Mouse (Mus musculus) right cerebral cortex, postnatal 4 days (tissue): ENCODE measurements around the gene Gucy2e.

Experiments
- DNase-seq: peaks from one replicate; pipeline ENCODE4 v3.0.0-alpha.2; 2022

Gucy2e gene

DNA sequence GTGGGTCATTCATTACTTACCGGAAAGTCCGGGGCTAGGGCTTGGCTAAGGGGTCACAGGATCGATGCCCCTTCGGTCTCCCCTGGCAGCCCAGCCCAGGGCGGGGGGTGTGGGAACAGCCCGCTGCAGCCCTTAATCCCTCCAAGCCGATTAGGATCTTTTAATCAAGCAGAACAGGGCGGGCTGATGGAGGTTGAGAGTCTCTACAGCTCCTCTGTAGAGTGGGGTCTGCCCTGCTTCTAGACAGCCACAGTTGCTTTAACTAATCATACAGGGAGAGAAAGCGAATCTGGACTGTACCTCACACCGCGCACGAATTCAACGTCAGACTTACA, at the start of gene Gucy2e:
Gene Gucy2e (minus strand): TSS at position 111 of the 335 bp plus-strand sequence.
- DNase-seq = no peak

DNA sequence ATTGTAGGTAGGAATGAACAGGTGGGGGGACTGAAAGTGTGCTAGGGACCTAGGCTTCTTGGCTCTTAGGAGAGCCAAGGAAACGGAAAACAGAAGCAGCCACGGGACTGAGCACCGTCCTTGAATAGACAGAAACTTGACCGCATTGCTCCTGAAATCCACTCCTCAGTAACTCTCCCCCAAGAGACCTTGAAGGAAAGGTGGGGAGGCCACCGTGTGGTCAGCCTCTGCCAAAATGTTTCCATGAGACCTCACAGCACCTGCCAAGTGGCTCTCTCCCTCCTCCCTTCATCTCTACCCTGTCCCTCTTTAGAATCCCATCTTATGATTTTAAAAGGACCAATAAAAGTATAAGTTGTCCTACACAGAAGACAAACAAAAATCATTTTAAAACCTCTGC, 40.4 kb upstream of the Gucy2e start:
- no peak for DNase-seq

DNA sequence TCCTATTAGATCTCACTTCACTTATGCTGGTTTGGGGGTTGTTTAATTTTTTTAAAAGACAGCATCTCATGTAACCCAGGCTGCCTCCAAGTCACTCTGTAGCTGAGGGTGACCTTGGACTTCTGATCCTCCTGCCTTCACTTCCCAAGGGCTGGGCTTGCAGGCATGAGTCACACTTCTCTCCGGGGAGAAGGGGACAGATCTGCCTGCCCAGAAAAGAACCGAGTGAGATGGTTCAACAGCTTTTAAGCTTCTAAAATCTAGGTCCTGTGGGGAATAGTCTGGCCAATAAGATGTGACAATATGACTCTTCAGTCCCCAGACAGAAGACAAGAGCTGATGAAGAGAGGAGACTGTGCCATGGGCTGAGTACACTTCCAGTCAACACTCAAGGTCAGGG, 39.2 kb upstream of the Gucy2e start:
- DNase-seq = no peak

DNA sequence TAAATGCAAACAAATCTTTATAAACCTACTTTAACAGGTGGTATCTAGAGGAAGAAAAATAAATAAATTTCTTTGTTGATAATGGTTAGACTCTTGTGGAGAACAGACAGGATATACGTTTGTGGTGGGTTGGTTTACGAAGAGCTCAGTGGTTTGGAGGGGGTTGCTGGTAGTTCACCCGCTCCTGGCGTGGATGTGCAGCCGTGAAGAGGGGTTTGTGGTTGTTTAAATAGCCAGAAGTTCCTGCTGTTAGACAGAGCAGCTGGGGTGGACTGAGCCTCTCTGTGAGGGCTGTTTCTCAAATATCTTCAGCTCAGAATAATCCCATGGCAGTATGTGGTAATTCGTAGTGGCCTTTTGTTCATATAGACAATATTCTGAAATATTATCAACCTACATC, 38.8 kb upstream of the Gucy2e start:
- no peak for DNase-seq

DNA sequence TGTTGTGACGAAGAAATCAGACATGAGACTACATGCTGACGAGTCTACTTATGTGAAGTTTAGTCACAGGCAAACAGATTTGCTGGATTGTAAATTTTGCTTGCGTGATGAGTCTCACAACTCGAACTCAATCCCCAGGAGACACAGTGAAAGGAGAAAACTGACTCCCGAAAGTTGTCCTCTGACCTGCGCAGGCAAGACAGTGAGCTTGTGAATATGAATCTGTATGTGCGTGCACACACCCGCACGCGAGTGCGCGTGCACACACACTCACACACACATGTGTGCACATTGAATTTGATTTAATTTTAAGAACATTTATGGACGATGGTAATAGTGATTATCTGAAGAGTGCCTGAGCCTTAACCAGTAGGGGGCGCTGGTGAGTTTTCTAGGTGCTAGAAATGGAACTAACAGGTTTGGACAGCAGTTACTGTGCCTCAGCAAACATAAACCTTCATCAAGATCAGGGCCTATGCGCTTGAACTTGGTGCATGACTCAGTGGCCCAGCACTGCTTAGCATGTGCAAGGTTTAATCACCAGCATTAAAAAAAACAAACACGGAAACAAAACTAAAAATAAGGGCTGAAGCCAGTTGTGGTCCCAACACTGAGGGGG, 35.4 kb upstream of the Gucy2e start:
- DNase-seq = peak; percentile 91

DNA sequence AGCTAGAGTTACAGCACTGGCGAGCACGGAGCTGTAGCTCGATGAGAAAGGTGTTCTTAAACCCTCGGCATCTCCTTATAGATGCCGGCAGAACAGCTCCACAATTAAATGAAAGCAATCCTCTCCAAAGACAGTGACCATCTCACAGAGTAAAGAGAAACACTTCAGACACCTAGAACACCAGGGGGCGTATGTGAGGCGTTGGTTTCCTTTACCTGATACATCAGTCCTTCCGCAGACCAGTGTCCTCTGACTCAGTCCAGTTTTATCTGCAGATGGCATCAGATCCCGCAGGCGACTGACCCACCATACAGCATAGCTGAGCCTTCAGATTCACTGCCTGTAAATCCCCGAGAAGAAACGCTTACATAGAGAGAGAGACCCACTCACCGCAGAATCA, 32.7 kb upstream of the Gucy2e start:
- DNase-seq = peak; percentile 80

DNA sequence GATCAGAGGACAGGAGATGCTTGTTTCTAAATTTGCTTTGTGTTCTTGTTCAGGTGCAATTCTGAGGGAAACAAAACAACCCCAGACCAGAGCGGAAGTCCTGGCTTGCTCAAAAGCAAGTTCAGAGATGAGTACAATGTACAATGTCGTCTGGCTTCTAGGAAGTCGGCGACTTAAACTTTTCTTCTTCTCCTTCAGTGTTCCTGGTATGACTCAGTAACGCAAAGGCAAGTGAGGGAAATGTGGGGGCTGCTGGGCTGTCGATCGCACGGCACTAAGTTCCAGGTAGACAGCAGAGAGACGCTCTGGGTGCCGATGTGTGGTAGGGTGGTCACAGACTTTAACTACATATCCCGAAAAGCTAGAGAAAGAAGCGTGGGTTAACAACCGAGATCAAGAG, 31.3 kb upstream of the Gucy2e start:
- DNase-seq = no peak

DNA sequence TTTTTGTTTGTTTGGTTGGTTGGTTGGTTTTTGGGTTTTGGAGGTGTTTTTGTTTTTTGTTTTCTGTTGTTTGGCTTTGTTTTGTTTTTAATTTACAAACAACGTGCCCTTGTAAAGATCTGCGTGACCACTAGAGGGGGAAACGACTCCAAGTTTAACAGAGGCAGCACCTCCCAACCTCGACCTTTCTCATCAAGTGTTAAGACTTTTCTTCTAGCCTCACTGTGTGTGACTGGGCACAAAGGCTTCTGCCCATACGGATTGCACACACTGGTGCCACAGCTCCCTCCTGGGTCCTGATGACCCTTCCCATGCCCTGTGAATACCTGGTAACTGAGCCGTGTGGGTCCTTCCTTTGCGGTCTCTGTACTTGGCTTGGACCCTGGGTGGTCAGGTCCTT, 30.5 kb upstream of the Gucy2e start:
- DNase-seq = no peak

DNA sequence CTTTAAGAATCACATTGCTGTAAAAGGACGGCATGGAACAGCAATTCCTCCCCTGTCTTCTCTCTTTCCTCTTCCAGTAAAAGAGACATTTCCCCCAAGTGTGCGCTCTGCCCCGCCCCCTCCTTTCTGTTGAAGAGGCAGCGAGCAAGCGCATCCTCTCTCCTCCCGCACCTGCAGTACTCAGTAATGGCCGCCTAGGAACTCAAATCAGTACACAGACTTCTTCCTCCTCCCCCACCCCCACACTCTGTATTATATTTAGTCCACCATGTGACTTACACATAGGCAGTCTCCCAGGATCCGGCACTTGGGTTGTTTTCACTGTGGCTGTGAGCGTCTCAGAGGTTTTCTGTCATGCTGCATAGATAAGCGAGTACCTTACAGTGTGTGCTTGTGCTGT, 29.4 kb upstream of the Gucy2e start:
- DNase-seq = peak; percentile 86

DNA sequence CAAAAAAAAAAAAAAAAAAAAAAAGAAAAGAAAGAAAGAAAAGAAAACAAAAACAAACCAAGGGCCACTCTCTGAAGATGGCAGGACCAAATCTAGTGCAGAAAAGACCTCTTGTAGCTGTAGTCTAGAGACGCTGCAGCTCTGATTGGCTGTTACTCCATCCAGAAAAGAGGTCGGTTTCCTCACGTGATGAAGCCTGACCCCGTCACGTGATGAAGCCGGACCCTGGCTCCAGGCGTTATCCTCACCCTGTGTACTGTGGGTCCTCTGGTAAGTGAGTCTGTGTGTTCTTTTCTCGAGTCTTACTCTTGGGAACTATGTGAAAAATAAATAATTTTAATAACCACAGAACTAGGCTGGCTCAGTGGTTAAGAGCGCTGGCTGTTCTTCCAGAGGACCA, 28.6 kb upstream of the Gucy2e start:
- DNase-seq = no peak

DNA sequence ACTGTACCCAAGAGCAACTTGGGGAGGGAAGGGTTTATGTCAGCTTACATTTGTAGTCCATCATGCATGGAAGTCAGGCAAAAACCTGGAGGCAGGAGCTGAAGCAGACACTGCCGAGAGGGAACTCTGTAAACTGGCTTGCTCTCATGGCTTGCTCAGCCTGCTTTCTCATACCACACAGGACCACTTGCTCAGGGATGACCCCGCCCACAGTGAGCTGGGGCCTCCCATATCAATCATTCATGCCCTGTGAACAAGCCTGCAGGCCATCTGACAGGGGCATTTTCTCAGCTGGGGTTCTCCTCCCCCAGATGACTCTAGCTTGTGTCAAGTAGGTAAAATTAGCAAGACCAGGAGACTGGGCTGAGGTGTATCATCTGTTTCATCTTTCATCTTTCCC, 27.4 kb upstream of the Gucy2e start:
- DNase-seq = no peak

DNA sequence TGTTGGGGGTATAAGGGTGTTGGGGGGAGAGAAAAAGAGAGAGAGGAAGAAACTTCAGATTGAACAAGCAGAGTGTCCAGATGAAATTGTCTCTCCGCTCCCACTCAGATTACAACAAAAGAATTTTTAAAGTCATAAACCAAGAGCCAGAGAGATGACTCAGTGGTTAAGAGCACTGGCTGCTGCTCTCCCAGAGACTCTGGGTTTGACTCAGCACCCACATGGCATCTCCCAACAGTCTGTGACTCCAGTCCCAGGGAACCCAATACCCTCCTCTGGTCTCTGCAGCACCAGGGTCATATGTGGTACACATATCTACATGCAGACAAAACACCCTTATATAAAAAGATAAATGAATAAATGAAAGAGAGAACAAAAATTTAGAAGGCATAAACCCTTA, 23.3 kb upstream of the Gucy2e start:
- no peak for DNase-seq

DNA sequence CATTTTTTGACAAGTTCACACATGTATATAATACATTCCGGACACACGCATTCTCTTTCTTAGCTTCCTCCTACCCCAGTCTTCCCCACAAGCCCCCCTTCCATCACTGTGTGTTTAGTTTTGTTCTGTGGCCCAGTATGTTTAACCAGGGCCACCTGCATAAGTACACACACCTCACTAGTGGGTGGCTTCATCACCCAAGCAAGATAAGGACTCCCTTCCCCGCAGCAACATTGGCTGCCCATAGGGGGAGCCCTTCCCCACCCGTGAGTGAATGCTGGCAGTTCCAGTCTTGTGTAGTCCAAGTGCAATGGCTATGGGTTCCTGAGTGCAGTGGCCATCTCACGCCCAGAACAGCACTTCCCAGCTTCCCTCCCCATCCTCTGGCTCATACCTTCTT, 21.5 kb upstream of the Gucy2e start:
- DNase-seq = peak; percentile 51

DNA sequence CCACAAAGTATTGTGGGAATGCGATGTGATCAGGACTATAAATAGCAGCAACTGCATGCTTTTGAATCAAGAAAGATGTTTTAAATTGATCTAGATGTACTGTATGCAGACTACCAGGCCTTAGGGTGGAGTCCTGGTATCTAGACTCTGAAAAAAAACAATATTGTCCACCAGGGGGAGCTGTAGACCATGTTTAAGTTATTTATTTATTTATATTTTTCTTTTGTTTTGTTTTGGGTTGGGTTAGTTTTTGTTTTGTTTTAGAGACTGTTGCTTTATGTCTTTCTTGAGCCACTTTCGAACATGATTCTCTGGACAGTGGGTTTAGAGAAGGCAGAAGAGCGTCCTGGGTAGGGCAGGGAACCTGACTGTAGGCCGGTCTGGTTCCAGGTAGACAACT, 21.0 kb upstream of the Gucy2e start:
- no peak for DNase-seq

DNA sequence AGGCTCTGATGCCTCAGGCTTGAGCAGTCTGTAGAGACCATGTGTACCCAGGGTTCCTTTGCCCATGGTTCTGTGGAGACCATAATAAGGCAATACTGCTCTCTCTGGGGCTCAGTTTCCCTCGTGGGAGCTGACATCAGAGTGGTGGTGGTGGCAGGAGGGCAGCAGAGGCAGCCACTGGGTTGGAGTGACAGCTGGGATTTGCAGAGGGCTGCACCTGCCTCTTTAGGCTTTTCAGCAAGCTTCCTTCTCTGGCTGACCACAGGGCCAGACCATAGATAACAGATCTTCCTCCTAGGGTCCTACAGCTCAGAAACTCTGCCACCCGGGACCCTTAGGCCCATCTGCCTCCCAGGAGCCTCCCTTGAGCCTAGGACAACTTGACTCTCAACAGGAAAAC, 20.2 kb upstream of the Gucy2e start:
- no peak for DNase-seq

DNA sequence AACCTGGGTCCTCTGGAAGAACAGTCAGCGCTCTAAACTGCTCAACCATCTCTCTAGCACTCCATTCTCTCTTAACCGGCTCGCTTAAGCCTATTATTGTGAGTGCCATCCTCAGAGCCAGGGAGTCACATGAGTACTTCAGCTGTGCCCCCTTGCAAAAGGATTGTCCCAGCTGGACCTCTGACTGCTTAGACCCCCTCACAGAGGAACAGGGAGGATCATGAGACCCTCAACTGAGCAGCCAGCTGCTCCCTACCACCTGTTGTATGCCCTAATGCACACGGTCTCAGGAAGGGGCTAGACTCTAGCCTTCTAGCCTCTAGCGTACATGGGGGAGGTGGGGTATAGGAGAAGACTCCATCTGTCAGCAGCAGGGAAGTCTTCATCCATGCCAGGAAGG, 18.0 kb upstream of the Gucy2e start:
- DNase-seq = no peak

DNA sequence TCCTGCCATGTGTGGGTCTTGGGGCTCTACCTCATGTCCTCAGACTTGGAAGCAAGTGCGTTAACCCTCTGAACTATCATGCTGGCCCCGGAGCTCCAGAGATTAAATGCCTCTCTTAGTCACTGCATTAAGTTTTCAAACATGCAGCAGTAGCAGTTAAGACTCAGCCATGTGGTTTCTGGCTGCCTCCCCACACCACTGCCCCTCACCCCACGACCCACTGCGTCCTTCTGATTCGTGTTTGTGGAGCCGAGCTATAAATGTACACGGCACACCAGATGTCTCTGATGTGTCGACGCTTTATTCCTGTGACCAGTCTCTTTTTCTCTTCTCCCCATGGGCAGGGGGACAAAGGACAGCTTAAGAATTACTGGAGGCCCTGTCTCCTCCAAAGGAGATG, 16.3 kb upstream of the Gucy2e start:
- no peak for DNase-seq

DNA sequence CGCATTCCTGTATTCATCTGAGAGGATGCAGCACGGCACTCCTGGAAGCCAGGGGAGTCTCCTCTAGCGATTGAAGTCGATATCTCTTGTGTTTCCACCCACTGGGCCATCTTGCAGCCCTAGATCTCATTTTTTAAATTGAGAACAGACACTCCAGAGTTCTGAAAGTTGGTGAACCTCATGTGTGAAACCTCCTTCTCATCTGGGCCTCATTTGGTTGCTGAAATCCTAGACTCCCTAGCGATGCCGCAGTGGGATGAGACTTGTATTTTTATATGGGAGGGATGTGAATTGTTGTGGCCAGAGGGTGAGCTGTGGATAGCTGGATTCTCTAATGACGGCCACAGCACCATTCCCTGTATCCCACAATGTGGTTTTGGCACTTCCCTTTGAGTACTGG, 15.1 kb upstream of the Gucy2e start:
- no peak for DNase-seq

DNA sequence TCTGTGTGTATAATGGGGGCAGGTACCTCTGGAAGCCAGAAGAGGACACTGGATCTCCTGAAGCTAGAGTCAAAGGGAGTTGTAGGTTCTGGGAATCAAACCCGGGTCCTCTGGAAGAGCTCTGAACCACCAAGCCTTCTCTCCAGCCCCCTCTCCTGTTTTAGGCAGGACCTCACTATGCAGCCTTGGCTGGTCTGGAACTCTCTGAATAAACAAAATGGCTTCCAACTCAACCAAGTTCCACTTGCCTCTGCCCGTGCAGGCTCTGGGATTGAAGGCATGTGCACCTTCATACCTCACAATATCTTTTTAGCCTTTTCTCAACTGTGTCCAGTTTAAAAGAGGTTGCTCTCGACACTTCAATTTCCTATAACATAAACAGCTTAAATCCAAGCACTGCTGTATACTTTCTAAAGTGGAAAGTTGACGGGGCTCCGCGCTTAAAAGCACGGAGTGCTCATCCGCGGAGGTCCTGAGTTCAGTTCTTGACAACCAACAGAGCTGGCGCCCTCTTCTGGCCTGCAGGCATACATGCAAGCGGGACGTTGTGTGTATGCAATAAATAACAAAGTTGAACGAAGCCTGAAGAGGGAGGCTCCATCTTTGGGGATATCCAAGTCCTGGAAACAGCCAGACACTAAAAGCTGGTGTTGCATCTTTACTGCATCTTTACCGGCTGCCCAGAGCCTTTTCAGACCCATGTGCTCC, 14.5 kb upstream of the Gucy2e start:
- no peak for DNase-seq

DNA sequence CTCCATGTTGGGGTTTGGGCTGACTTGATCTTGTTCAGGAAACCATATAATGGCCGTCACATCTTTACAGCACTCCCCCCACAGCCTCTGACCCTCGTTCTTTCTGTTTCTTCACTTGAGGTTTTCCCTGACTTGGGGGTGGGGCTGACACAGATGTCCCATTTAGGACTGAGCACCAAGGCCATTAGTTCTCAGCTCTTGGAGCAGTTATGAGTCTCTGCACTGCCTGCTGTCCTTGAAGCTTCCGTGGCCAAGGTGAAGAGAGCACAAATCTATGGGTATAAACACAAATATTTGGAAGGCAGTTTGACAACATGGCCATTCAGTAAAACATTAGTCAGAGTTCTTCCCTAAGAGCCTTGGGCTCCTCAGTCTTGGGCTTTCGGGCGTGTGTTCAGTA, 13.3 kb upstream of the Gucy2e start:
- DNase-seq = no peak

DNA sequence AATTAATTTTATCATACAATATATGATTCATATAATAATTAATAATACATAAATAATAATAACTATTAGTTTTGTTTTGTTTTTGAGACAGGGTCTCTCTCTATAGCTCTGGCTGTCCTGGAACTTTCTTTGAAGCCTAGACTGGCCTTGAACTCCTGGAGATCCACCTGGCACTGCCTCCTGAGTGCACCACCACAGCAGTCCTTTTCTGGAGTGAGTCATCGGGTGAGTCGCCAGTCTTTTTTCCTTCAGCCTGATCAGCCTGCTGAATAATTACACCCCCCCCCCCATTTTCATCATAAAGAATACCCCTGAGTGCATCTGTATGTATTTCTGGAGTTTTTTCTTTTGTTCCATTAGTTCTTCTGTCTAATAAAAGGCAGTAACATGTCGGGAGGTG, 12.3 kb upstream of the Gucy2e start:
- DNase-seq = no peak

DNA sequence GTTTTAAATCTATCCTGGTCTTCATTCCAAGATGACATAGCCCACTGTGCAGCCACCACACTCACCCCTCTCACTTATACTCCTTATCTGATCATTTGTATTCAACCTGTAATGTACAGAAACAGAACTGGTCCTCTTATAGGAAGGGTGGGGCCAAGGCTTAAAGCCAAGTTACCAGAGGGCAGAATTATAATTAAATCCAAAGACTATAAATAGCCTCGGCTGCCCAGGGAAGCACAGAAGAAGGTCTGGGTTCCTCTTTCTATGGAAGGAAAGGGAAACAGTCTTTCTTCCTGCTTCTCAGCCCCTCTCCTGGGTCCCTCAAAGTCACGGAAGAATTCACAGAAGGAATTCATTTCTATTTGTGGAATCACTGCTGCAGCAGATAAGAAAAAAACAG, 8.8 kb upstream of the Gucy2e start:
- no peak for DNase-seq

DNA sequence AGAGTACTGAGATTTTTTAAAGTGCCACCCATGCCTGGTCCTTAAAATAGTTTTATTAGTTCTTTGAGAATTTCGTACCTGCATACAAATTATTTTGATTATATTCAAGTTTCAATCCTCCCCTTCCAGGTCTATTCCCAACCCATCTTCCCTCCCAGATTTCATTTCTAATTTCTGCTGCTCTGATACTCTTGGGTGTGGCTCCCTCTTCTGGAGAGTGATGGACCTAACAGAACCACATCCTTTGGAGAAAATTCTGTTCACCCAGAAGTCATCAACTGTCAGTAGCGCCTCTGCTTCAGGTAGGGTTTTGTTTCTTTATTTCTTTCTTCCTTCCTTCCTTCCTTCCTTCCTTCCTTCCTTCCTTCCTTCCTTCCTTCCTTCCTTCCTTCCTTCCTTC, 8.1 kb upstream of the Gucy2e start:
- DNase-seq = peak; percentile 44

DNA sequence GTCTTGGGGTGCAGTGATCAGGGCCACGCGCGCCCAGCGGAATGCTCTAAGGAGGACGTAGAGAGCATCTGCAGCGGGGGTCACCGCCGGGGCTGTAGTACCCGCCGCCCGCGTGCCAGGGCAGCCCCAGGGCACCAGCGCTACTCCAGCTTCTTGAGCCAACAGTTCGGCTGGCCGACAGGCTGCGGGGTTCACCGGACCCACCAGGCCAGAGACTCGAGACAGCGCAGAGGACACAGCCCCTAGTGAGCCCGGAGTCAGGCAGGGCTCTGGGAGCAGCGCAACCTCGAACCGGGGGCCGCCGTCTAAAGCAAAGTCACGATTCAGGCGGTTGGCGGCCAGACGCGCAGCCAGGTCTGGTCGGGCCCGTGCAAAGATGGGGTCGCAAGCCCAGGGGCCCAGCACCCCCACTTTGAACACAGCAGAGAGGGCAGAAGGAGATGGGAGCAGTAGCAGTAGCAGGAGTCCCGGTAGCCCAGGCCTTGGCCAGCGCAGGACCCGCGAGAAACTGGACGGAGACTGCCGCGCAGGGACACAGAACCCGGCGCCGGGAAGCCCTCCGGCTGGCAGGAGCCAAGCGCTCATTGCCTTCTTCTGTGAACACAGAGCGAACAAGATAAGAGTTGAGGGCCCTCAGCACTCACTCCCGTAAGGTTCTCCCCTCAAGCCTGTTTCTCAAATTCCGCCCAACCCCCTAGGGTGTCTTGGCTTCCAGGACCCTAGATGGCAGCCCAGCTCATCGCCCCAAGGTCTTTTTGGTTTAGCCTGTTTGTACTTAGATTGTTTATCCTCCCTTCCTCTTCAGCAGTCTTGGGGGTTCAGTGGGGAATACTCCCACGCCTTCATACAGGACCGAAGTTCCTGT, 543 bp downstream of the Gucy2e start:
- DNase-seq = no peak
